Mouse (Mus musculus): Measurements from ENCODE around the gene Lexm.

DNA sequence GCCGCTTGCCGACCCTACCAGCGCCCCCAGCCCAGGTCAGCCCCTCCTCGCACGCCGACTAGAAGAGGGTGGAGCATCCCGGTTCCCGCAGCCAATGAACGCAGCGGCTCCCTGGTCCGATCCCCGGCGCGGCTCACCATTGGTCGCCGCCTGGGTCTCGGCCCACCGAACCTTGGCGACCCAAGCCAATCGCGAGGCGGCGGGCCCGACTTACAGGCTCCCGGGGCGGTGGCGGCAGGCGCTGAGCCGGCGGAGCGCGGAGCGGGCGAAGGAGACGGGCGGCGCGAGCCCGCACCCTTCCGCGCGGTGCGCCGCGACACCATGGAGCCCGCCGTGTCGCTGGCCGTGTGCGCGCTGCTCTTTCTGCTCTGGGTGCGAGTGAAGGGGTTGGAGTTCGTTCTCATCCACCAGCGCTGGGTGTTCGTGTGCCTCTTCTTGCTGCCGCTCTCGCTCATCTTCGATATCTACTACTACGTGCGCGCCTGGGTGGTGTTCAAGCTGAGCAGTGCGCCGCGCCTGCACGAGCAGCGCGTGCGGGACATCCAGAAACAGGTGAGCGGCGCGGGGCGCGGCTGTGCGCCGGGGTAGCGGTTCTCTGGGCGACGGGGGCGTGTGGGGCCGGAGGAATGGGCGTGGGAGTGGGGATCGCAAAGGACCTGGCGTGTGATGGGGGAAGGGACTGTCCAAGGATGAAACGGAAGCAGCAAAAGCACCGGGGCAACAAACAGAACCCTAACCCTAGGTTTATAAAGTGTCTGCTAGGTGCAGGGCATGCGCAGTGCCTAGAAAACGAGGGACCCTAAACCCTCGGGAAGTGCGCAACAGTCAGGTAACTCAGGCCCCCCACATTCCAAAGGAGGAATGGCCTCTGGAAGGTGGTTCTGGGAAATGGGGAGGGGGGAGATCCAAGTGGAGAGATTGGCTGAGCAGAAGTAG lies 55.9 kb downstream of the Lexm start, which contains the start of gene Dhcr24:
- TF ChIP-seq CTCF (IDR thresholded peaks at IDR 0.05; ENCODE audit: low read depth, low read length) = no peak
- TF ChIP-seq POLR2A (IDR thresholded peaks at IDR 0.05; ENCODE audit: borderline replicate concordance, low read depth, low read length) = no peak
